Mouse (Mus musculus) neural tube, embryonic 10.5 days (tissue): Measurements from ENCODE around the gene Plekhg5.
"Not testable (repeated sequence)": the region's sequence is repeated elsewhere in the genome, so short reads cannot be mapped to it uniquely, and the experiment has no call there.

Experiments used
- DNase-seq: peaks from one replicate; pipeline ENCODE4 v3.0.0-alpha.2; 2017; ENCODE audit warnings: low spot score; ENCODE audit errors: extremely low spot score

Gene Plekhg5

DNA sequence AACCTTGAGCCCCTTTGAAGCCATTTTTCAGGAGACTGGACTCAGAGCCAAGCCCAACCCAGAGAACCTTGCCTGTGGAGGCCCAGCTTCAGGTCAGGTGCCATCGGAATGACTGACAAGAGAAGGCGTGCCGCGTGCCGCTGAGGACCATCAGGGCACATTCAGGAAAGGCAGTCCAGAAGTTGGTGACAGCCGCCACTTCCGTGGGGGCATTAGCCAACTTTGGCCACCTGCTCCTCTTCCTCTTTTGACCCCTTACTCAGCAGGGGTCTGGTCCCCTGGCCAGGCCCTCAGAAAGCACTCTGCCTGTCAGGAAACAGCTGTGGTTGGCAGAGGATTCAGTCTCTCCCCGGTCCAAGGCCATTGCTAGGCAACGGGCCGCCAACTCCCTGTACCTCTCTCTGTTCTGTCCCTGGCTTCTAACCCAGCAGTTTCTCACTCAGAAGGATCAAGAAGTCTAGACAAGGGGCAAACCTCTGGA lies at the start of gene Plekhg5:
TSS of gene Plekhg5 (plus strand) at position 378 of the 481 bp plus-strand sequence.
- no peak for DNase-seq

GRCm38 (mm10) chr4:152022506-152022905 lies 49.8 kb upstream of the Plekhg5 start:
- no peak for DNase-seq

DNA sequence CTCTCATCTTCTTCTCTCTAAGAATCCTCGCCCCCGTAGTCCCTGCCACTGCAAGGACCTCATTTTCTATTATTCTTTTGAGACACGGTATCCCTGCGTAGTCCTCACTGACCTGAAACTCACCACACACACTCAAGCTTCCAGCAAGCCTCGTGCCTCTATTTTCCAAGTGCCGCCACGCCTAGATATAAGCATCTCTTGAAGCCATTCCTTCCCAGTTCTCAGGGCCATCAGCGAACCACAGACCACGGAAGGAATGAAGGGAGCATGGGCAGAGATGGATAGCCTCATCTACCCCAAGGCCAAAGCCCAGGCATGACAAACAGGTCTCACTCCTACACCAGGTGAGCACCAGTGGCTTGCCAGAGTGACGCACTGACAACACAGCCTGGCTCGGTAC lies 47.8 kb upstream of the Plekhg5 start:
- no peak for DNase-seq

GRCm38 (mm10) chr4:152026751-152027508 lies 45.4 kb upstream of the Plekhg5 start:
- no peak for DNase-seq

DNA sequence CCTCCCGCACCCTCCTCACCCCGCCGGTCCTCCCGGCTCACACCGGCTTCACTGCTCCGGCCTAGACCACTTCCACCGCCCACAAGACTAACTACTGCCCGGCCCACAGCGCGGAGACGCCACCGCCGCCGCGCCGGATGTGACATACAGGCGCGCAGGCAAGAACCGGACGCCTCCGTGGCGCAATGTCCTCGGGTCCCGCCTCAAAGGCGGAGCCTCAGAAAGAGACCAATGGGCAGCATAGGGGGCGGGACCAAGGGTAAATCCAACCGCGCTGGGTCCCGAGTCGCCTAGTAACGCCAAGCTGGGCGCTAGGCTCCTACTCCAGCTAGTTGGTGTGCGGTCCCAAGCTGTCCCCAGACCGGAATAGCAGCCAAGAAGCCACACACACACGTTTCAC lies 44.8 kb upstream of the Plekhg5 start, which contains the start of gene Zbtb48:
TSS of gene Zbtb48 (minus strand) at position 148 of the 400 bp plus-strand sequence.
- DNase-seq: peak; percentile 92

DNA sequence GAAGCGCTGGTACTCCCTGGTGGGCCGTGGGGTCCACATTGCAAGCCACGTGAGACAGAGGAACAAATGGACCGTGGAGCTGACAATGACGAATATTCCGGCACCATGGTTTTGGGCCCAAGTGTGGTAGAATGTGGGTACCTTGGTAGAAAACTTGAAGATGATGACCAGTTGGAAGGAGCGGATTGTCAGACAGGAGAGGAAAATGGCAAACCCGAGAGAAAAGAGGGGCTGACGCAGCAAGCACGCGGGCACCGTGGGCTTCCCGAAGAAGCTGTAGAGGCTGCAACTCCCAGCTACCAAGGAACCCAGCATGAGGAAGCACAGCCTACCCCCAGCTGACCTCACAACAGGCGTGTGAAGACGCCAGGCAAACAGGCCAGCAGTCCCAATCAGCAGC lies 43.8 kb upstream of the Plekhg5 start:
- no peak for DNase-seq

DNA sequence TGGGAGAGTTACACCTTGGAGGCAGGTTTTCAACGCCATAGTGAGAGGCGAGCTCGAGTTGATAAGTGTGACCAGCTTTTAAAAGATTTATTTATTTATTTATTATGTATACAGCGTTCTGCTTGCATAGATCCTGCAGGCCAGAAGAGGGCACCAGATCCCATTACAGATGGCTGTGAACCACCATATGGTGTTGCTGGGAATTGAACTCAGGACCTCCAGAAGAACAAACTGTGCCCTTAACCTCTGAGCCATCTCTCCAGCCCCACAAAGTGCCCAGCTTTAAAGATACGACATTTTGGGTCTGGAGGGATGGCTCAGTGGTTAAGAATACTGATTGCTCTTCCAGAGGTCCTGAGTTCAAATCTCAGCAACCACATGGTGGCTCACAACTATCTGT lies 43.2 kb upstream of the Plekhg5 start:
- no peak for DNase-seq

- no peak for DNase-seq
Measured at GRCm38 (mm10) chr4:152029997-152030396, 42.3 kb upstream of the Plekhg5 start.

DNA sequence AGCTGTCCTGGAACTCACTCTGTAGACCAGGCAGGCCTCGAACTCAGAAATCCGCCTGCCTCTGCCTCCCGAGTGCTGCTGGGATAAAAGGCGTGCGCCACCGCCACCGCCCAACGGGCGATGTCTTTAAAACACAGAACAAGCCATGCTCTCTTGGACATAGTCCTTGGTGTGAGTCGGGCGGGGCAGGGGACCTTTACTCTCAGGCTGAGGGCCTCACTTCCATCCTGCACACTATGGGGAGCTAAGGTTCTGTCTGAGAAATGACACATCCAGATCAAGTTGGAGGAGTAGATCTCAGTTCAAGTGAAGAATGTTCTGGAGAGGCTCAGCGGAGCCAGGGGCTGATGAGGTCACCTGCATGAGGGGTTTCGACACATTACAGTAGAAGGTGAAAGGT lies 39.4 kb upstream of the Plekhg5 start:
- DNase-seq: no peak

DNA sequence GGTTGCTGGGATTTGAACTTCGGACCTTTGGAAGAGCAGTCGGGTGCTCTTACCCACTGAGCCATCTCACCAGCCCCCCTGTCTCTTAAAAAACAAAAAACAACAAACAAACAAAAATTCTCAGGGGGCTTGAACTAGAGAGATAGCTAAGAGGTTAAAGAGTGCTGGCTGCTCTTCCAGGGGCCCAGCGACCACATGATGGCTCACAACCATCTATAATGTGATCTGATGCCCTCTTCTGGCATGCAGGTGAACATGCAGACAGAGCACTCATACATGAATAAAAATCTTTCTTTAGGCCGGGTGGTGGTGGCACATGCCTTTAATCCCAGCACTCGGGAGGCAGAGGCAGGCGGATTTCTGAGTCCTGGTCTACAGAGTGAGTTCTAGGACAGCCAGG lies 35.8 kb upstream of the Plekhg5 start:
- not testable (repeated sequence) for DNase-seq

DNA sequence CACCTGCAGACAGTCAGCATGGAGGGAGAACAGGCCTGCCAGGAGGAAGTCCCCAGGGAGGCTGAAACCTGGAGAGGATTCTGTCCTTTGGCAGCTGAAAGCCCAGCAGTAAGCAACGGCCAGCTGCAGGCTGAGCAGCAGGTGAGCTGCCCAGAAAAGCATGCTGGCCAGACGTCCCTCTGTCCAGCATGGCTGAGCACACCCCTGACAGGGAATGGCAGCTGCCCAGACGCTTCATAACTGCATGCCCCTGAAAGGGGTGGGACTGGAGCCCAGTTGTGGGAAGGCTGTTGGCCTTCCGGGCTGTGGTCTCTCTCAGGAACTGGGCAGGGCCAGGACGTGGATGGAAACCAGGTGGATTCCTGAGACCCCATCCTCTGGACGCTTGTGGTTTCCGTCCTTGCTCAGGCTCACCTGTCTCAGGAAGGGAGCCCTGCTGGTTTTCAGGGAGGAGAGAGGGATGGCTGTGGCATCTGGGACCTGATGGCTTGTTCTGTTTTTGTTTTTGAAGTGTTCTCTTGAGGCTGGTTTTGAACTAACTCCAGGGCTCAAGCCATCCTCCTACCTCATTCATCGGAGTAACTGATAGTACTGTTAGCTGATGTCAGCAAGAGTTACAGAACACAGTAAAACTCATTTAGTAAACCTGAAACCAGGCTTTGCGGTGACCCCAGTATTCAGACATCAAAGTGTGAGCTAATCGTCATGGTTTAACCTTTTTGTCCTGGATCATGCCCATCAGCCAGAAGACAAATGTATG lies 33.9 kb upstream of the Plekhg5 start, which contains the start of gene Tas1r1:
TSS of gene Tas1r1 (minus strand) at position 344 of the 760 bp plus-strand sequence.
- DNase-seq: no peak

DNA sequence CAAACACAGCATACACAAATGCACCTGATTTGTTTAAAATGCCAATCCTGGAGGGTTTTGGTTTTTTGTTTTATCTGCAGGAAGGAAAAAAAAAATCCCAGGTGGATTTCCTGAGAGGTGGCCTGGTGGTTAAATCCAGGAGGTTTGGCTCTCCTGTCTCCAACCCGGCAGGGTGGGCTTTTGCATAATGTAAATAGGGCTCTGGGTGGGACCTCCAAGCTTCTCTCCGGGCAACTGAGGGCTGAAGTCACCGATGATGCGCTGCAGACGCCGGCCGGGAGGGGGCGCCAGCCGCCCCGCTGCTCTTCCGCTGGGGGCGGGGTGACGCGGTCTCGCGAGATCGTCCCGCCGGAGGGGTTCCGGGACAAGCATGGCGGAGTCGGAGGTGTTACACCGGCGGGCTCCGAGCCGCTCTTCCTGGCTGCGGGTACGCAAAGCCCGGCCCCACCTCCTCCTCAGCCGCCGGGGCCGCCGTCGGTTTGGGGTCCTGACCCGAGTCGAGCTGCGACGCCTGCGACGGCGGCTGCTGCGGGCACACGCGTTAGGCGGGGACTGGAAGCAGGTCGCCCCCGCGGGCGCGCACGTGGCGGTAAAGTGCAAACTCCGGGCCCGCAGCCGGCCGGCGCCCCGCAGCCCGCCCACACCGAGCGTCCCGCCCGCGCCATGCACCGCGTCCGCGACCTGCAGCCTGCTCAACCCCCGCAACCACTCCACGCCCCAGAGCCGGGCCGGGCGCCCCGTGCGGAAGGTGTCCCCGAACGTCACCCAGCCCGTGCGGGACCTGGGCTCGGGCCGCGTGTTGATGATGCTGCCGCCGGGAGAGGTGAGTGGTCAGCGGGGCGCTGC lies 33.1 kb upstream of the Plekhg5 start, which contains the start of gene Nol9:
TSS of gene Nol9 (plus strand) at position 337 of the 846 bp plus-strand sequence.
- peak; percentile 96 for DNase-seq

- no peak for DNase-seq
Measured at GRCm38 (mm10) chr4:152039831-152040310, 32.4 kb upstream of the Plekhg5 start.

- no peak for DNase-seq
Measured at GRCm38 (mm10) chr4:152041924-152042641, 30.2 kb upstream of the Plekhg5 start.

DNA sequence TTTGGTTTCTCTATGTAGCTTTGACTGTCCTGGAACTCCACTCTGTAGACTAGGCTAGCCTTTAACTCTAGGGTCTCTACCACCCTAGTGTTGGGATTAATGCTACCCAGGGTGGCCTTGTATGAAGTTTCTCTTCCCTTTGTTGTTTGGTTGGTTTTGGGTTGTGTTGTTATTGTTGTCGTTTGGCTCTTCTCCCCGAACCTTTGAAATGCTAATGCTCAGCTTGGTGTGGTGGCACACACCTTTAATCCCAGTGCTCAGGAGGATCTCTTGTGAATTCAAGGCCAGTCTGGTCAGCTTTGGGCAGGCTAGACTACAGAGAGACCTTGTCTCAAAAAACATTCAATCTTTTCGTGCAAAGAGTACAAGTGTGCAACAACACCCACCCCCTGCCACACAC lies 29.1 kb upstream of the Plekhg5 start:
- no peak for DNase-seq

DNA sequence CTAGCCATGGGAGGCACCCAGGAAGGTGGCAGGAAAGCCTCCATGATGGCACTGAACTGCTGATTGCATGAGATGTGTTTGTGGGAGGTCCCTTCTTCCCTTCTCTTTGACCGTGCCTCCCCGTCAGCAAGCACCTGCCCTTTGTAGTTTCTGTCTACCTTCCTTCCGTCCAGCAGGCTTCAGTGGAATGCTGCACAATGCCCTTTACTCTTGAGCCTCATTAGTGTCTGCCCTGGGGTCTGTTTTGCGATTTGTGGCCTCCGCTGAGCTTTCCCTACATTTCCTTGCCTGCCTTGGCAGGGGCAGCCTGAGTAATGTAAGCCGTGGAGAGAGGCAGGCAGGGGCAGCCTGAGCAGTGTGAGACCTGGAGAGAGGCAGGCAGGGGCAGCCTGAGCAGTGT lies 27.7 kb upstream of the Plekhg5 start:
- DNase-seq: no peak

- no peak for DNase-seq
Measured at GRCm38 (mm10) chr4:152062390-152063110, 9.7 kb upstream of the Plekhg5 start.

- no peak for DNase-seq
Measured at GRCm38 (mm10) chr4:152067280-152067679, 5.0 kb upstream of the Plekhg5 start.

DNA sequence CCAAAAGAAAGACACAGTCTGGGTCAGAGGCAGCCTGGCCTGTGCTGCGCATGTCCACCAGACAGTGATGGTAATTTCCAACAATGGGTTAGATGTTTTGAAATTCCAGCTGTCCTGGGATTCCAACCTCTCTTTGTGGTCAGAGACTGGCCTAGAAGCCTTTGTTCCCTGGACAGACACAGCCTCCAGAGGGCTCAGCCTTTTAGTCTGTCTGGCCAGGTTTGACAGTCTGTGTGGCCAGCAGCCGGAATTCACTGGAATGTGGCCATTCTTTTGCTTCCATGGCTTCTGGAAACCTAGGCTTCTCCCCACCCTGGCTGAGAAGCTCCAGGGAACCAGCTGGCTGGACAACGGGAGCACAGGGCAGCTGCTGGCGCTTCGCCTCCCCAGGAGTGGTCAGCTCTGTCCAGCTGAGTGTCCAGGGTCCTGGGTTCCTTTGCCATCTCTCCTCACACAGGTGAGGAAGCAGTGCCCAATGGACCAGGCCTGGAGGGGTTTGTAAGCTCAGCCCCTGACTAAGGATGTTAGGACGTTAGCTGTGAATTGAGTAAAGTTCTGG lies 4.1 kb upstream of the Plekhg5 start:
- DNase-seq: no peak

DNA sequence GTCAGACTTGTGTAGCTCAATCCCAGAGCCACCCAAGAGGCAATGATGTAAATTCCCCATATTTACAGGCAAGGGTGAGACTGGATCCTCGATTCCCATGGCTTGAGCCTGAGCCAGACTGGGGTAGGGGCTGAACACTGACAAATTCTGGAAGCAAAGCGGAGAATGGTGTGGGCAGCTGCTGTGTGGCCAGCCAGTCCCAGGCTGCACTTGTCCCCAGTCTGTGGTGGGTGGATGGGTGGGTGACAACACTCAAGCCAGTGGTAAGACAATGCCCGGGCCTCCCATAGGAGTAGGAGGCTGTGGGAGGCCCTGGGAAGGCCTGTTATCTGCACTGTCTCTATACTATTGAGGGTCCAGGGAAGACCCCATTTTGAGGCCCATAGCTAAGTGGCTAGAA lies 3.1 kb upstream of the Plekhg5 start:
- DNase-seq: no peak
